ENCODE assay signal across 16 mouse cellular contexts in genomic region chr6:144818016-144818415, GRCm38 (mm10). TPM values are rescaled to one million over a fixed set of nuclear protein-coding genes. Genes with fewer than 3 reads are reported as not detected.
A peak's percentile ranks its signal among the peaks of the same experiment; 100 is the strongest.
DNase-seq lines count a peak whose midpoint lies in the region; ATAC-seq lines count a peak whose summit lies in the region.
"Had no signal": no experiment of that assay in that cellular context is flagged by ENCODE, and none has a peak within 500 bp of the region (broad histone marks: within the 10 kb centered on the region; RNA-seq: fewer than 3 reads in every experiment).

No protein-coding gene starts in this region.

- no peaks in the 10 kb centered on the region for H3K36me3 ChIP-seq in embryonic facial prominence, embryonic 10.5 days (replicated peaks)
- H3K36me3 ChIP-seq: embryonic facial prominence, embryonic 15.5 days; heart, embryonic 12.5 days; hindbrain, embryonic 12.5 days; limb, embryonic 12.5 days; neural tube, embryonic 15.5 days had no signal

- H3K9me3 ChIP-seq in embryonic facial prominence, embryonic 10.5 days: no peaks in the 10 kb centered on the region
- H3K9me3 ChIP-seq: embryonic facial prominence, embryonic 15.5 days; heart, embryonic 12.5 days; hindbrain, embryonic 12.5 days; limb, embryonic 12.5 days; neural tube, embryonic 15.5 days had no signal

- H3K27me3 ChIP-seq in embryonic facial prominence, embryonic 10.5 days (replicated peaks; ENCODE audit: low read depth, poor library complexity, severe bottlenecking): no peaks in the 10 kb centered on the region
- H3K27me3 ChIP-seq: heart, embryonic 12.5 days; hindbrain, embryonic 12.5 days; limb, embryonic 12.5 days; neural tube, embryonic 15.5 days had no signal

- no peak overlapping the region for H3K4me3 ChIP-seq in embryonic facial prominence, embryonic 10.5 days
- H3K4me3 ChIP-seq: embryonic facial prominence, embryonic 15.5 days; heart, embryonic 12.5 days; hindbrain, embryonic 12.5 days; limb, embryonic 12.5 days; neural tube, embryonic 15.5 days had no signal

- peak; percentile 68 for DNase-seq in layer of hippocampus, adult 9-11 months
- no peak for DNase-seq in layer of hippocampus, postnatal 25 days (ENCODE audit: extremely low spot score in 1 of 2, low spot score in 1 of 2)
- DNase-seq in B cell, adult 2 months: peak; percentile 66 to 67
- peak; percentile 2 for DNase-seq in embryonic facial prominence, embryonic 10.5 days (ENCODE audit: low spot score)
- DNase-seq in ovary, postnatal 10 days (ENCODE audit: low spot score): no peak
- no peak for DNase-seq in thymus, postnatal 36 days
- DNase-seq: gastrocnemius, postnatal 10 days; kidney, adult 11 months had no signal

- 90% methylated on average over 4 of the region's 4 CpGs for WGBS in embryonic facial prominence, embryonic 10.5 days

- no peak overlapping the region for H3K27ac ChIP-seq in embryonic facial prominence, embryonic 10.5 days (replicated peaks)
- H3K27ac ChIP-seq: embryonic facial prominence, embryonic 15.5 days; hindbrain, embryonic 12.5 days; limb, embryonic 12.5 days; neural tube, embryonic 15.5 days; stomach, postnatal 0 days had no signal

- H3K4me1 ChIP-seq in embryonic facial prominence, embryonic 10.5 days: no peaks in the 10 kb centered on the region
- H3K4me1 ChIP-seq: embryonic facial prominence, embryonic 15.5 days had no signal

- peak; percentile 82 for ATAC-seq in monocyte, adult 5-6 weeks (replicated peaks; ENCODE audit: insufficient number of reproducible peaks, low FRiP score, low TSS enrichment, poor library complexity, severe bottlenecking)
- ATAC-seq: forebrain, embryonic 16.5 days had no signal

RNA-seq across cellular contexts. Expression of gene Sox5, which starts 36.2 kb away (rescaled TPM):
- 10 to 100 TPM; 31.4 to 38.6 TPM for total RNA-seq in layer of hippocampus, postnatal 25 days (2021)
- 60.0 and 65.1 TPM in 2 replicates for polyA plus RNA-seq in embryonic facial prominence, embryonic 10.5 days (2016; fragmentation: Nextera tagmentation; extraction: Ambion mirVana)
- total RNA-seq in monocyte, adult 5-6 weeks (2017): 0.67 to 15.5 TPM (median 4.9 TPM) in 3 replicates

Comparison
In these comparisons a context has a peak if more than half of its experiments do, and no peak if none do; other contexts are left out.
1. DNase-seq: peak in layer of hippocampus, adult 9-11 months (single experiment), B cell, adult 2 months (2 of 2) and embryonic facial prominence, embryonic 10.5 days (single experiment); none in layer of hippocampus, postnatal 25 days (0 of 2), ovary, postnatal 10 days (single experiment) and thymus, postnatal 36 days (0 of 2).